Mouse (Mus musculus): Measurements from ENCODE around the gene Gm26661.

Gene Gm26661

DNA sequence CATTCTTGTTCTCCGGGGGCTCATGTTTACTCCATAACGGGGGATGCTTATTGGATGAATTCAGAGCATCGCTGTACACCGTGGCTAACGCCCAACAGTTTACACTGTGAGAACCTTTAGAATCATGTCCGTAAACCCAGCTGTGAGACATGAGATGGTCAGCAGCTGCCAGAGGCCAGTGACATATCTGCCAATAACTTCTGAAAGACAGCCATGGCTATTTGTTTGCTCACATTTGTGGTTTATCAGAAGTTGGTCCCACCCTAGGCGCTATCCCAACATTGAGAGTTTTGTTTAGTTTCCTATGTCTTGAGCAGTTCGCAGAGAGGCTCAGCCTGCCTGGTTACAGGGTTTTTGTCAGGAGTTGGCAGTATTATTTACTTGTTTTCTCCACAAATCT is 30.0 kb downstream of the Gm26661 start:
- DNase-seq = no peak

DNA sequence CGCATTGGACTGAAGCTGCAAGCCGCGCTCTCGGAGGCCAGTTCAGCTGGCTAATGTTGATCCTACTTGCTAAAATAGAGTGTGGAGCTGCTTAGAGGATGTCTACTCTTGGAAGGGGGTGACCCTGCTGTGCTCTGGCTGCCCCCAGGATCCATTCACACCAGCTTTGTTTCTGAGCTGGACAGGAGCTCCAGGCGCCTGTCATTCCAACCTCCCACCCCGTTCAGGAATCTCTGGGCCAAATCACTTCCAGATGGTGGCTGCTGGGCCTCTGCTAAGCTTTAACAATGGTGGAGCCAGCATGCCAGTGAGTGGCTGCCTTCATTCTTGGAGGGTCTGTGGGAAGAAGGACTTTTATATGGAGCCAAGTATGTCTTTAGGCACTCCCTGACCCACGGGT is 31.3 kb downstream of the Gm26661 start:
- peak; percentile 28 to 54 for DNase-seq

DNA sequence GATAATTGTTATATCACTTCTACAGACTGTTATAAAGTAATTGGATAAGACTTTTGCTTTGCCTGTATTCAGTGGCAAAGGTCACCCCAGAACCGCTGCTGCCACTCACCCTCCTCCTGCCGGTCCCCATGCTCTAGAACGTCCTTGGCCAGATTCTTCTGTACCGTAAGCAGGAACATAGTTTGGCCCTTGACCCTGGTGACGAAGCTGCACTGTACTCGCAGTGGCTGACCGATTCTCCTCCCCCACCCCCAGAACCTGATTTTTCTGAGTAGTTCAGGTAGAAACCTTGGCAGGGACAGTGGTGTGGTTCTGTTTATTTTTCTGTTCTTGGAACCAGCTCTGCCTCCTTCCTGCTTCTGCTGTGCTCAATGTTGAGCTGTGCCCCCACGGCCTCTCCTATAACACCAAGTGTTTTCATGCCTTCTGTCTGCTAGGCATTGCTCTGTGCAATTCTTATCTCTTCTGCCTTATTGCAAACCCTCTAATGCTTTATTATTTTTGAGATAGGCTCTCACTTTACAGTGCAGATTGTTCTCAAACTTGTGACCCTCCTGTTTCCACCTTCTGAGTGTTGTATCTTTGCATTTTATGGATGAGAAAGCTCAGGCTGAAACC is 33.4 kb downstream of the Gm26661 start:
- no peak for DNase-seq

DNA sequence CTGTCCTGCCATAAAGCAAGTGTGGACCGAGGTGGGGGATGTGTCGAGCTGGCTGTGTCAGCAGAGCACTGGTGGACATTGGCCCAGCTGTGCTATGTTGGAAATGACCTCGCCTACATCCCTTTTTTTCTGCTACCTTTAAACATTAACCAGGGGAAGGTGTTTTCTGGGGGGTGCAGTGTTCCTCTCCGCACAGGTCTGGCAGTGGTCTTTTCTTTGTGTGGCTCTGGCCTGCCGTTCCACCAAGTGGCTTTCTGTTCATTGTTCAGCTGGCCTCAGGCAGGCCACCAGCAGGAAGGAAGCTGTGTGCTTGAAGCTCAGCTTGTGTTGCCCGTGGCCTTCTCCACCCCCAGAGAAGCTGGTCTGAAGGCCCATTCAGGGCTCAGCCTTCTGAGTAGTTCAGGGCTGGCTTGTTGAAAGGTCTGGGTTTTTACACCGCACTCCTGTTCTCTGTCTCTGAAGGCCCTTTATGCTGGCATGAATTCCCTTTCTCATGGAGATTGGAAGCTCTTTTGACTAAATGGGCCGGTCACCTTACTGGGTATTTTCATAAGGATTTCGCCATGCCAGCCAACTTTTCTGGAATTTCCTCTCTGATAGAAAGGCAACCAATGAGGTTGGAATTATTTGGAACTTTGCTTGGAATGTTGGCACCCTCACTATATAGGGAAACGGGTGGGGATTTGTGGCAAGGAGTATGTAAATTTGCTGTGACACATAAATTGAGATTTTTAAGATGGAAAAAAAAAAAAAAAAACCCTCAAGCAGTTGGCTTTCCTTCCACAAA is 35.0 kb downstream of the Gm26661 start:
- no peak for DNase-seq

DNA sequence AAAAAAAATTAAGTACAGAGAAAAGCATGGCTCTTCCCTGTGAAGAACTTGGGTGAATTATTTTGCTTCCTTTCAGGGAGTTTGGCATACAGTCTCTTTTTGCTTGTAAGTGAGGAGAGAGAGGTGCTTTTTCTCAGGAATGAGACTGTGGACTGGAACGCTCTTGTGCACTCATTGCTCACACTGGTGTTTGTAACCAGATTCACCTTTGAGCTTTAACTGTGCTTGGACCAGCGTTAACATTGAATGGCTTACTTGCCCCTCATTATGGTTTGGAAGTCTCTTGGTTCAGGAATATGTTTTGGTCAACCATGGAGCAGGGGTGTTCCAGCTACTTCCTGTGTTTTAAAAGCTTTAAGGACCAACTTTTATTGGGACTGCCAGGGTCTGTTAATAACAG is 37.8 kb downstream of the Gm26661 start:
- DNase-seq = no peak

DNA sequence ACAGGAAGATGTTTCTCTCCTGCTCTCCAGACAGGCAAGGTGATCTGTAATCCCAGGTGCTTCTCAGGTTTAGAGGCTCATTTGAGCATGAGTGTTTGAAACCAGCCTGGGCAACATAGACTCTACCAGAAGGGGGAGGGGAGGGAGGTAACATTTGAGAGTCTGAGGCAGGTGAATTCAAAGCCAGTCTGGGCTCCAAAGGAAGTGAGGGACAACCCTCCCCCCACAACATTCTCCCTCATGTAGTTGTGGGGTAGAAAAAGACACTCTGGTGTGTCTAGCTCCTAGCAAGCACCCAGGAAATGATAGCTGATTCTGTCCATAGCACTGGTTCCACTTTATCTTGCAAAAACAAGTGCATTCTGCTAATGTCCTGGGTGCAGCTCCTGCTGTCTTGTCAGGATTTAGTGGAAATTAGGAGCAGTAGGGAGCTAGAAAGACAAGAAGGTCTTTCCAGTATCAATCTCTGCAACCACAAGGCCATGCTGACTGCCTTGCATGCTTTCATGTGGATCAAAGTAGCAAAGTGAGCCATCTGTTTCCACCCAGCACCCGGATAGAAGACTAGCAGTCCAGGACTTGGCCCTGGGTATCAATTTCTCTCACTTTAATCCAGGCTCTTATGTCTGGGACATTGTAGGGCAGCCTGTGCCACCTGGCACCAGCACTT is 40.5 kb downstream of the Gm26661 start:
- peak; percentile 48 to 56 for DNase-seq

DNA sequence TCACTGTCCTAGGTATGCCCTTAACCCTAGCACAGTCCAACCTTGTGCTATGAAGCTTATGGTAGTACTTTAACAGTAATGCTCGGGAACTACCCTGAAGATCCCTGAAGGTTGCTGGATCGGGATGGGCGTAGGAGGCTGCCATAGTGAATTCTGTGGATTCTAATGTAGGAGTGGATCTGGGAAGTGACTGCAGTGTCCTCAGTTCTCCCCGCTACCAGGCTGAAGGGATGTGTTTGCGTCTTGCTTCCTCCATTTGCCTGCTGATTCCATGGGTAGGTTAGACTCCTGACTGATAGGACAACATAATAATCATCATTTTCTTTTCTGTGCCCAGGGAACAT is 41.0 kb downstream of the Gm26661 start:
- no peak for DNase-seq

DNA sequence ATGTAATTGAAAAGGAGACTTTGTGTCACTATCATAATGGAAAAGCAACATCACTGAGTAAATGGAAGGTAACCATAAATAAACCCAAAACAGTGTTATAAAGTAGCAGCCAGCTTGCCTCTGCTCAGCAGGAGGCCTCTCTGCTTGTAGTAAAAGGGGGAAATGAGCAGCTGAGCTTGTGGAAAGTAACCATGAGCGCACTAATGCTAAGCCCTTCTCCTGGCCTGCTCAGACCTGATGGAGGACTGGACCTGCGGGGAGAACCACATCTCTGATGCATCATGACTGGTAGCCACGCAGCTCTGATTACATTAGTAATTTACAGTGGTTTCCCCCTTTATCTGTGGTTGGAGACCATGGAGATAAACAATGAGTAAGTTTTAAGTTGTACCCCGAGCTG is 42.1 kb downstream of the Gm26661 start:
- no peak for DNase-seq

DNA sequence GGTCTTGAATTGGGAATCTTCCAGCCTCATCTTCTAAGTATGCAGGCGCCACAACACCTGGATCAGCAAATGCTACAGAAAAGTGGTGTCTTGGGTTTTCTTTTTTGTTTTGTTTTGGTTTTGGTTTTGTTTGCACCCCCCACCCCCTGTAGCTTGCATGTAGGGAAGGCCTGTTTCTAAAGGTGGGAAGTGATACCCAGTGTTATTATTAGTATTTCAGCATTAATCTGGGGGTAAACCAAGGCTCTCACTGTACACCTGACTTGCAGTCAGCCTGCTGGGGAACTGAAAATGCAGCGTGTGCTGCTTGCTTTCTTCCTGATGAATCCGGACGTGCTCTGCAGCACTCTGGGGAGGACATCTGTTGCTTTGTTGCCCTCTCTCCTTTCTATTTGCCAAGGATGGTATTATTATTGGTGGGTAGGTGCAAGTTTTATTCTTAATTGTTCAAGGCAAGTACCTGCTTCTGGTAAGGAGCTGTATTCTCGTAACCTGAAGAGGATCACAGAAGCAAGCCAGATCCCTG is 47.2 kb downstream of the Gm26661 start:
- no peak for DNase-seq

DNA sequence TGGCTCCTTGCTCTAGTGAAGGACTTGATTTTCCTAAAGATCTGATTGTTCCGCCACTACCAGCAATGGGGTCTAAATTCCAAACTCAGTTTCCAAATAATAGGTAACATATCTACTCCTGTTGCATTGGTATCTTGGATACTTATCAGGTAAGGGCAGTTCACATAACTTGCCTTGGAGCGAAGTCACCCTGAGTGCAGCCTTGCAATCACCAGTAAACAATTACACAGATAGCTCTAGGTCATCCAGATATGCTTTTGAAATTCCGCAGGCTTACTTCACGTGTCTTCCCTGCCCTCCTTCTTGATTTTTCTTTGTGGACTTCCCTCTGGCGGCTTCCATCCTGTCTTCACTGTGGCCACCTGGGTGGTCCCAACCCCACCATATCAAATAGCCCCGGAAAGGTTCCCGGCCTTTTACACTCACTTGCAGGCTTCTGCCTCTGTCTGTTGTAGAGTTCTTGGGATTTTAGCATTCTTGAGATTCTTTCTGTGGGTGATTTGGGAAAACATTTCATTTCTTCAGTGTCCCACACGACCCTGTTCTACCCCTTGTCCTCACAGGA is 48.6 kb downstream of the Gm26661 start:
- no peak for DNase-seq
